Mouse (Mus musculus) layer of hippocampus, adult 11-12 months (tissue): Measurements from ENCODE around the gene Anks4b.
A peak's percentile ranks its signal among the peaks of the same experiment; 100 is the strongest.

Source experiments
- DNase-seq: peaks from one replicate; pipeline ENCODE4 v3.0.0; 2022; ENCODE audit warnings: low spot score

Gene Anks4b

GRCm38 (mm10) chr7:120173603-120174244 lies at the start of gene Anks4b:
Anks4b (plus strand) TSS chr7:120173858.
- DNase-seq: no peak

- DNase-seq: peak; percentile 87
Measured at GRCm38 (mm10) chr7:120124844-120125243, 48.8 kb upstream of the Anks4b start.

GRCm38 (mm10) chr7:120126976-120127685 lies 46.5 kb upstream of the Anks4b start:
- no peak for DNase-seq

DNA sequence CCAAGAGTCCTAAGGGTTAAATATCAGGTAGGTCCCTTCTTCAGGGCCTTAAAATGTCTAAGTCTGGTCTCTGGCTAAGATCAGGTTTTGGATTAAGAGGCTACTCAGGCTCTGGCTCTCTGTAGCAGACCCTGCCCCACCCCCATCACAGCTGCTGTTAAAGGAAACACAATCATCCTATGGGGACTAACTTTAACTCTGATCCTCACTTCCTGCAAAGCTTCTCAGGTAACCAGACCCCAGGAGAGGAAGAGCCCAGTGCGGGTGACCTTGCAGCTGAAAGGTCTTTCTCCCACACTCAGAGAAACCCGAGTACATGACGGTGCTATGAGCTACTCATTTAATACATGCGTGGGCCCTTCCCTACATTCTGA lies 46.0 kb upstream of the Anks4b start:
- DNase-seq: no peak

DNA sequence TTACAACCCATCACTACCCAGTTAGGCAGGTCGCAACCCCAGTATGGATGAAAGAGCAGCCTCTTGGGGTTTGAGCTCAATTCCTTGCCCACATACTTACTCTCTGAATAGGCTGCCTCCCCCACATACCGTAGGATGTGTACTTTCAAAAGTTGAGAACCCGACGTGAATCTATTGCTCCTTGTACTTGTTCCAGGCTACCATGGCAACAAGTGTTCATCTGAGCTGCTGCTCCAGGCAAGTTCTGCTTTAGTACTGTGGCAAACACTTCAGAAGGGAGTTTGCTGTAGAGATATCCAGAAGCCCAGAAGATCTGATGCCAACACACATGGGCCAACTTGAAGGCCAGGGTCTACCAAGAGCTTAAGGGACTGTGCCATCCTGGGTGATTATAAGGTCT lies 44.7 kb upstream of the Anks4b start:
- DNase-seq: peak; percentile 36

- no peak for DNase-seq
Measured at GRCm38 (mm10) chr7:120142743-120143142, 30.9 kb upstream of the Anks4b start.

- no peak for DNase-seq
Measured at GRCm38 (mm10) chr7:120145191-120145590, 28.5 kb upstream of the Anks4b start, which contains the start of gene Zp2. Zp2 (minus strand) TSS chr7:120145291.

DNA sequence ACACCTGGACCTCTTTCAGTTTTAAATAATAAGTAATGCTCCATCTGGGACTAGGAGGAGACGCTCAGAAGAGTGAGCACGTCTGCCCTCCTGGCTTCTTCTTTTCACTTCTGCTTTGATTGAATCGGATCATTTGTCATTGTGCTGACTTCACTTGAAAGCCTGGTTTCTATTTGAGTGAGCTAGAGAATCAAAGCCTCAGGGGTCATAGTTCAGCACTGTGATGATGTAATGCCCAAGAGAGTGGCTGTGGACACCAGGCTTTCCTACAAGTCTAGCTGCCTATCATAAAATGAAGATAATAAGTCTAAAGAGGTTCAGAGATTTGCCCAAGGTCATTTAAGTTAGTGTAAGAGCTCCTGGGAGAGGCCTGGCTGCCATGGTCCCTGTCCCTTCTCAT lies 23.4 kb upstream of the Anks4b start:
- DNase-seq: no peak

DNA sequence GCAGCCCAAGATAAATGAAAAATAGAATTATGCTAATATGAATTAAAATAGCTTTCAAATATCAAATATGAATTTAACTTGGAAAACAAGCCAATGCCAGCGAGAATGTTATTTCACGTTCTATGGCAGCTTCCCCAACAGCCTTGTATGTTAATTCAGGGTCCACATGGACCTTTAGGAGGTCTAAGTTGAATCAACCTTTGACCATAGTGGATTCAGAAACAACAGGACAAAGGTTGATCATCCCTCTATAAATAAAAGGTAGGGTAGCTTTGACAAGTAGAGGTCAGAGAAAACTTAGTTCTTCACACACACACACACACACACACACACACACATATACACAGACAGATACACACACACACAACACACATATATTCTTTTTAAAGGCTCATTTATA lies 22.8 kb upstream of the Anks4b start:
- no peak for DNase-seq

GRCm38 (mm10) chr7:120156841-120157409 lies 16.7 kb upstream of the Anks4b start:
- DNase-seq: peak; percentile 34

DNA sequence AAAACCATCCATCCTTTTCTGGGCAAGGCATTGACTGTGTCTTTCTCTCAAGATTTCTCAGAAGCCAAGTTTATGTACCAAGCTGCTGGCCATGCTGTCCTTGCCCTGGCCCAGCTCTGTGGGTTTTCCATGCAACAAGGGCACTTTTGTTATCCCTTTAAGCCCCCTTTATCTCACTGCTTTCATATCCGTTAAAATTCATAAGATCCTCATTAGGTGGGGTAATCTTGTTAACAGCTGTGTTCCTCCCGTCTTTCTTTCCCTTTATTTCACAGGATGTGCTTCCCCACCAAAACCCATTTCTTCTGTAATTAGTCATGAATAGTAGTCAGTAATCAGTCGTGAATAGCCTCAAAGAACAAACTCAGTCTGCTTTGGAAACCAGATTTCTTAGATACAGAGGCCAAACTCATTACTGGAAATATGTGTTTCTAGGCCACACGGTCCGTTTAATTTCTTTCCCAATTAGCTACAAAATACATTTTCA lies 16.0 kb upstream of the Anks4b start:
- no peak for DNase-seq

DNA sequence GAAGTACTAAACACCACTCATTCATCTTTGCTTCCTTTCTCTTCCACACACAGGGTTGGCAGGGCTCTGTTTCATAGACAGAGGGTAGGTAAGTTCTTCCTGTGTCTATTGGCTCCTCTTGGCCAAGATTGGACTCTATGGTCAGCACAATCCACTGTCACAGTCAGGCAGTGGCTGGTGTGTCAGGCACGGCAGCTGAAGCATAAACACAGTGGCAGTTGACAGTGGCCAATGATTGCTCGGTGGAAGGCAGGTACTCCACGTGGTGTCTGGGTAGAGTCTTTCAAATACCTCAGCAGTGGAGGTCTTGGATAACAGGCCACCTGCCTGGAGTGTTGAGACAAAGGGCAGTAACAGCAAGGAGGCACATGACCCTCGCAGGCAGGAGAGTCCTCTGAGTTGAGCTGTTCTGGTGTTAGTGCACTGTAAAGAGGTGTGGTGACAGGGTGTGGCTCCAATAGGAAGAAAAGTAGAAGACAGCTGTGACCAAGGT lies 15.5 kb upstream of the Anks4b start:
- no peak for DNase-seq

DNA sequence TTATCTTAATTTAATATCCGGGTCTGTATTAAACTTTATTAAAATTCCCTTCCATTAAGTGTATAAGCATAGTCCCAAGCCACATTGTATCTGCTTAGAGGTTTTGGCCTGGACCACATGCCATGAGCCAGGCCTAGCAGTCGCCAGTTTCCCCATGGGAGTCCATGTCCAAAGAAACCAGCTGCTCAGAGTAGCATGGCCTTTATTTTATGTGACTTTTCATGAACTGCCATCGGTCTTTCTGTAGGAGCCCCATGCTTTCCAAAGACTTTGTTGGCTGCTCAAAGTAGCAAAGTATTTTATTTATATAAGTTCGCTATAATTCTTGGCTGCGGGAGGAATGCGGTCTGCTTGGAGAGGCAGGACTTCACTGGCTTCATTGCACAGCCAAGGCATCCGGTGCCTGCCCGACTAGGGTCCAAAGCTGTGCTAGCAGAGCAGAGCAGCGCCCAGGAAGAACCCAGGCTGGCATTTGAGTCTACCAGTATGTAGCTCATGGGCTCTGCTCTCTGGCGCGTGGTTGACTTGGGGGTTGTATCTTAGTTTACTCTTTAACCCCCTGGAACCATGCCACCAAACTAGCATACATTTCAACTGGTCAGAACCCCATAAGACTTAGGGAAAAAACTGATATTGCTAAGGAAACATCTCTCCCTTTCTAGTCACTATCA lies 9.9 kb upstream of the Anks4b start:
- DNase-seq: no peak

DNA sequence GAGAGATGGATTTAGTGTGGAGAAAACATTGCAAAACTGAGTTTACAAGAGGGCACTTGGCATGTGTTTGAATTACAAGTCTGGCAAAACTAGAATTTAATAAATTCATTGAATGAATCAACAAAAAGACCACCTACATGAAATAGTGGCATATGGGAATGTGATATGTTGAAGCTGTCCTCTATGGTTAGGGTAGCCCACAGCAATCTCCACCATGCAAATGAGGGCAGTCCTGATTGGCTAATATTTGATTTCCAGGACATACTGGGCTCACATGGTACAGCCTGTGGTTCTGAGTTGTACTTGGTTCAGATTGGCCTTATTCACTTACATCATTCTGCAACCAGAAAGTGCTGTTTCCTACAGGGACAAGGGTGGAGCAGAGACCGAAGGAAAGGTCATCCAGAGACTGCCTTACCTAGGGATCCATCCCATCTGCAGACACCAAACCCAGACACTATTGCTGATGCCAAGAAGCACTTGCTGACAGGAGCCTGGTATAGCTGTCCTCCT lies 1.4 kb upstream of the Anks4b start:
- DNase-seq: no peak

- peak; percentile 35 for DNase-seq
Measured at GRCm38 (mm10) chr7:120174723-120175504, 1.3 kb downstream of the Anks4b start.

DNA sequence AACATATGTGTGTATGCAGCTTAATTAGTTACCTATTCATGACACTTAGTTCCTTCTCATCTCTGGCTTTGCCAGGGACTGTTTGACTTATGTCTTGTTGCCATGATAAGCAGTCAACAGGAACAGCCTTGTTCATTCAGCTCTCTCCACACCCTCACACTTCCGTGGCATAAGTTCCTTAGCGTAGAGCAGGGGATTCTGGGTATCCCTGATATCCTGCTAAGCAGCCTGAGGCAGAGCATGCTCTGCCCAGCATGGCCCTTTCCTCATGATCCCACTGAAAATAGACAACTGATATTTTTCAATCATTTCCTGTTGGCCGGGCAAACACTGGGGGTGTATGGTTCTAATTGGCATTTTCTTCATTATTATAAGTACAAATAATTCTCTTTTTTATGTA lies 4.0 kb downstream of the Anks4b start:
- DNase-seq: no peak

- no peak for DNase-seq
Measured at GRCm38 (mm10) chr7:120178935-120179334, 5.3 kb downstream of the Anks4b start.

GRCm38 (mm10) chr7:120180547-120180946 lies 6.9 kb downstream of the Anks4b start:
- no peak for DNase-seq

DNA sequence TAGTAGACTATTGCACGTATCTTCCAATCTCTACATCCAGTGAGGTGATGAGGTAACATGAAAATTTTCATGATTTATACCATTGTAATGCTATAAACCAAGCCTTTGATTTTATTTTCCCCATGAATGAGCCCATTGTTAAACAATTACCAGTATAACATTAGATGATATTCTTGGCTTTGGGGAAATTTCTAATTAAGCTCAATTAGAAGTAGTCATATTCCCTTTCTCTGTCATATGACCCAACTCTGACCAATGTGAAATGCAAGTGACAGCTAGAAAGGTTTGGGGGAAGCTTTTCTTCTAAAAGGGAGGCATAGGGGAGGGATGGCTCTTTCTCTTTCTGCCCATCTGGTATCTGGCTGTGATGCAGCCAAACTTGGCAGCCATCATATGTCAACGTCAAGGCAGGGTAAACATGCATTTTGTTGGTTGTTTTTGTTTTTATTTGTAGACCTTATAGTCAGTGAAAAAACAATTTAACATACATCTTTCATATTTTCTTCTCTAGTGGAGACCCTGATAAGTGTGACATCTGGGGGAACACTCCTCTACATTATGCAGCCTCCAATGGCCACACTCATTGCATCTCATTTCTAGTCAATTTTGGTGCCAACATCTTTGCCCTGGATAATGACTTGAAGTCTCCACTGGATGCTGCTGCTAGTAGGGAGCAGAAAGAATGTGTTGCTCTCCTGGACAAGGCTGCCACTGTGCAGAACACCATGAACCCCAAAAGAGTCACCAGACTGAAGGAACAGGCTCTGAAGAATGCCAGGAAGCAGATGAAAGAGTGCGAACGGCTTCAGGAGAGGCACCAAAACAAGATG lies 8.0 kb downstream of the Anks4b start:
- DNase-seq: no peak

DNA sequence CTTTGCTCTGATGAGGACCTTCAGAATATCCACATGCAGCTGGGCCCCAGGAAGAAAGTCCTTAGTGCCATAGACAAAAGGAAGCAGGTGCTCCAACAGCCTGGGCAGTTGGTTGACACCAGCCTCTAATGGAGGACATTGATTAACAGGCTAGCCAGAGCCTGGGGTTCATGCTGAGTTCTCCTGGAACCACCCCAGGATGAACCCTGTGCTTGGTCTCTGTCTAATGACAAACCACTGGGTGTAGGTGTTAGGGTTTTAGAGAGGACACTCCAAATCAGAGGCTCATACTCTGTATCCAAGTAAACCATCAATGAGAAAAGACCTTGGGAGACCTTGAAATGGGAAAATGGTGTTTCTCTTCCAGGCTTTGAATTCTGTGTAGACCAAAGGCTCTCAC lies 9.2 kb downstream of the Anks4b start:
- DNase-seq: no peak

DNA sequence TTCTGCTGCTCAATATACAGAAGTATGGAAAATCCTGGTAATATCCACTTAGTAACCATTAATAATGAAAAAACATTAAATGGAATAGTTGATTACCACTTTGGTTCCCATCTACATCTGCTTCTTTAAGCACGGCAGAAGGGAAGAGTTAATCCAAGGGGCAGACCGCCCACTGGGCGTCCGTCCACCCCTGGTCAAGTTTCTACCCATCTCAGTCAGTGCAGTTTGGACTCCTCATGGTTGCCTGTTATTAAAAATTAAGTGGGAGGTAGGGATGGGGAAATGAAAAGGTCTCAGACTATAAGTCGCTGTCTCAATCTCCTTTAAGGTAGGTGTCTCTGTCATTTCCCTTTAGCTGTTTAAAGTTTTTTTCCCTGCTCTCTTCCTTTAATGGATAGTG lies 15.3 kb downstream of the Anks4b start:
- DNase-seq: no peak
